Mouse (Mus musculus): ENCODE results near the gene Mapt.

GRCm38 (mm10) chr11:104267380-104267779 is 36.2 kb downstream of the Mapt start:
- TF ChIP-seq CTCF (IDR thresholded peaks at IDR 0.05; ENCODE audit: control insufficient read depth, insufficient read depth, insufficient replicate concordance, low read depth, low read length) (no peak), POLR2A (IDR thresholded peaks at IDR 0.05; ENCODE audit: control insufficient read depth, low read depth, low read length) (no peak)

Data from testis, adult 2 months (tissue).